ENCODE assay signal across 14 mouse cellular contexts in genomic region chr10:120399846-120400510, GRCm38 (mm10).
DNase-seq lines count a peak whose midpoint lies in the region; ATAC-seq lines count a peak whose summit lies in the region.
"Had no signal": no experiment of that assay in that cellular context is flagged by ENCODE, and none has a peak within 500 bp of the region (broad histone marks: within the 10 kb centered on the region; RNA-seq: fewer than 3 reads in every experiment).

No protein-coding gene starts in this region.

- peak overlapping the region; percentile 80 for H3K27ac ChIP-seq in kidney, embryonic 14.5 days (ENCODE audit: low read depth, low read length)
- H3K27ac ChIP-seq in embryonic facial prominence, embryonic 13.5 days, result peak overlapping the region; percentile 80
- H3K27ac ChIP-seq in limb, embryonic 15.5 days, result peak overlapping the region; percentile 77
- no peak overlapping the region for H3K27ac ChIP-seq in midbrain, embryonic 15.5 days
- H3K27ac ChIP-seq: hindbrain, embryonic 14.5 days; left cerebral cortex, adult 2 months; liver, embryonic 13.5 days had no signal

- H3K4me3 ChIP-seq in kidney, embryonic 14.5 days (ENCODE audit: low read length), result no peak overlapping the region
- no peak overlapping the region for H3K4me3 ChIP-seq in embryonic facial prominence, embryonic 13.5 days
- no peak overlapping the region for H3K4me3 ChIP-seq in limb, embryonic 15.5 days
- no peak overlapping the region for H3K4me3 ChIP-seq in midbrain, embryonic 15.5 days
- H3K4me3 ChIP-seq: left cerebral cortex, adult 2 months; liver, embryonic 13.5 days had no signal

- no peak overlapping the region for H3K9ac ChIP-seq in kidney, embryonic 14.5 days (ENCODE audit: low read depth, low read length)
- no peak overlapping the region for H3K9ac ChIP-seq in embryonic facial prominence, embryonic 13.5 days
- H3K9ac ChIP-seq in limb, embryonic 15.5 days, result no peak overlapping the region
- no peak overlapping the region for H3K9ac ChIP-seq in midbrain, embryonic 15.5 days
- H3K9ac ChIP-seq: hindbrain, embryonic 14.5 days; liver, embryonic 13.5 days had no signal

- ATAC-seq in kidney, embryonic 14.5 days (ENCODE audit: low FRiP score, low TSS enrichment), result no peak
- no peak for ATAC-seq in embryonic facial prominence, embryonic 13.5 days (ENCODE audit: insufficient number of reproducible peaks, insufficient read depth, low FRiP score, low TSS enrichment, low read depth)
- ATAC-seq in limb, embryonic 15.5 days (ENCODE audit: insufficient number of reproducible peaks, low FRiP score, low TSS enrichment, low read depth), result no peak
- no peak for ATAC-seq in midbrain, embryonic 15.5 days (replicated peaks)
- ATAC-seq: forebrain, embryonic 16.5 days had no signal

- peaks cover 25% of the 10 kb centered on the region; the same call in 1 of the 2 replicates for H3K36me3 ChIP-seq in kidney, embryonic 14.5 days (ENCODE audit: control insufficient read depth, insufficient read depth, low read length)
- peaks cover 11% of the 10 kb centered on the region for H3K36me3 ChIP-seq in embryonic facial prominence, embryonic 13.5 days
- H3K36me3 ChIP-seq in limb, embryonic 15.5 days, result peaks cover 3% of the 10 kb centered on the region; the same call in 1 of the 2 replicates
- no peaks in the 10 kb centered on the region for H3K36me3 ChIP-seq in midbrain, embryonic 15.5 days (replicated peaks)

- 50% methylated on average over 9 of the region's 9 CpGs for WGBS in kidney, embryonic 14.5 days
- WGBS in embryonic facial prominence, embryonic 13.5 days, result 24% methylated on average over 9 of the region's 9 CpGs
- WGBS in limb, embryonic 15.5 days, result 30% methylated on average over 9 of the region's 9 CpGs
- 81% methylated on average over 9 of the region's 9 CpGs for WGBS in midbrain, embryonic 15.5 days

- H3K4me2 ChIP-seq in kidney, embryonic 14.5 days (replicated peaks; ENCODE audit: low read depth, low read length), result no peak overlapping the region
- peak overlapping the region; percentile 34 for H3K4me2 ChIP-seq in embryonic facial prominence, embryonic 13.5 days
- peak overlapping the region; percentile 14; the same call in 1 of the 2 replicates for H3K4me2 ChIP-seq in limb, embryonic 15.5 days
- no peak overlapping the region for H3K4me2 ChIP-seq in midbrain, embryonic 15.5 days
- H3K4me2 ChIP-seq: hindbrain, embryonic 14.5 days; liver, embryonic 13.5 days had no signal

- no peaks in the 10 kb centered on the region for H3K9me3 ChIP-seq in kidney, embryonic 14.5 days (ENCODE audit: control insufficient read depth, low read length)
- H3K9me3 ChIP-seq in embryonic facial prominence, embryonic 13.5 days, result no peaks in the 10 kb centered on the region
- no peaks in the 10 kb centered on the region for H3K9me3 ChIP-seq in limb, embryonic 15.5 days
- H3K9me3 ChIP-seq in midbrain, embryonic 15.5 days, result no peaks in the 10 kb centered on the region
- H3K9me3 ChIP-seq: liver, embryonic 13.5 days had no signal

- H3K4me1 ChIP-seq in kidney, embryonic 14.5 days (ENCODE audit: control insufficient read depth, insufficient read depth, low read length), result peaks cover 38% of the 10 kb centered on the region
- peaks cover 64% of the 10 kb centered on the region for H3K4me1 ChIP-seq in embryonic facial prominence, embryonic 13.5 days
- peaks cover 49% of the 10 kb centered on the region for H3K4me1 ChIP-seq in limb, embryonic 15.5 days
- H3K4me1 ChIP-seq in midbrain, embryonic 15.5 days, result no peaks in the 10 kb centered on the region

- peak; percentile 49 for DNase-seq in embryo, embryonic 10 days (ENCODE audit: low spot score)
- DNase-seq in embryo, embryonic 9.5 days (ENCODE audit: extremely low spot score), result no peak
- no peak for DNase-seq in kidney, postnatal 36 days
- DNase-seq in gastrocnemius, adult 8-10 months (ENCODE audit: low spot score in 2 of 2), result no peak
- DNase-seq: cerebellum, postnatal 25 days; gastrocnemius, postnatal 14 days; liver, embryonic 13.5 days had no signal

- H3K27me3 ChIP-seq in kidney, embryonic 14.5 days (ENCODE audit: control insufficient read depth, insufficient read depth, low read length), result no peaks in the 10 kb centered on the region
- no peaks in the 10 kb centered on the region for H3K27me3 ChIP-seq in embryonic facial prominence, embryonic 13.5 days
- no peaks in the 10 kb centered on the region for H3K27me3 ChIP-seq in limb, embryonic 15.5 days
- no peaks in the 10 kb centered on the region for H3K27me3 ChIP-seq in midbrain, embryonic 15.5 days (replicated peaks)
- H3K27me3 ChIP-seq: liver, embryonic 13.5 days had no signal

Comparison
In these comparisons a context has a peak if more than half of its experiments do, and no peak if none do; other contexts are left out.
1. H3K4me2 ChIP-seq: peak in embryonic facial prominence, embryonic 13.5 days (single experiment) and limb, embryonic 15.5 days (single experiment); none in kidney, embryonic 14.5 days (single experiment) and midbrain, embryonic 15.5 days (single experiment).